Mouse (Mus musculus): ENCODE measurements around the gene Sod1. TPM values are rescaled to one million over a fixed set of nuclear protein-coding genes. Genes with fewer than 3 reads are reported as not detected.

The Sod1 gene
- polyA plus RNA-seq, 1 experiment from 2014 or later: 1,077 TPM

DNA sequence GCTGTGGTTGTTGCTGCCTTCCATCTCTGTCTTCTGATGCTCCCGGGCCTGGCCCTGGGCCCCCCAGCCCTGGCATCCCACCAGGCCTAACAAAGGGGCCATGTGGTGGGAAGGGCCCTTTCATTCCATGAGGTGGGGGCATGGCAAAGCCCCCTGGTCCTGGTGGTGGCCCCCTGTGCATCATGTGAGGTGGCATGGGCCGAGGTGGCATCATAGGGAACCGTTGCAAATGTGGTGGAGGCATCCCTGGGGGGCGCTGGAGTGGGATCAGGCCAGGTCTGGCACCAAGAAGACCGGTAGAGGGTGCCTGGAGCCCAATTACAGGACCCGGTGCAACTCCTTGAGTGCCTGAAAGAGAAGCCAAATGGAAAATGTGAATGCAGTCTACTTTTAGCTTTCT lies 9.3 kb downstream of the Sod1 start:
- Histone ChIP-seq H3K4me1 (replicated peaks; ENCODE audit: control insufficient read depth, insufficient read depth, low read length) (no peaks in the 10 kb centered on the region), H3K4me2 (ENCODE audit: low read depth, low read length, severe bottlenecking) (no peak overlapping the region), H3K9ac (ENCODE audit: low read length) (no peak overlapping the region), H3K4me3 (ENCODE audit: low read depth, low read length) (no peak overlapping the region), H3K27ac (ENCODE audit: low read depth, low read length) (no peak overlapping the region), H3K36me3 (ENCODE audit: control insufficient read depth, insufficient read depth, low read length) (peaks cover 4% of the 10 kb centered on the region), H3K27me3 (ENCODE audit: control insufficient read depth, insufficient read depth, low read length) (no peaks in the 10 kb centered on the region), H3K9me3 (ENCODE audit: control insufficient read depth, low read length) (no peaks in the 10 kb centered on the region)
- no peak for DNase-seq (ENCODE audit: low spot score)
- ATAC-seq (replicated peaks; ENCODE audit: low FRiP score): no peak; the same call in 1 of the 2 replicates
- WGBS: 92% methylated on average over 6 of the region's 6 CpGs

DNA sequence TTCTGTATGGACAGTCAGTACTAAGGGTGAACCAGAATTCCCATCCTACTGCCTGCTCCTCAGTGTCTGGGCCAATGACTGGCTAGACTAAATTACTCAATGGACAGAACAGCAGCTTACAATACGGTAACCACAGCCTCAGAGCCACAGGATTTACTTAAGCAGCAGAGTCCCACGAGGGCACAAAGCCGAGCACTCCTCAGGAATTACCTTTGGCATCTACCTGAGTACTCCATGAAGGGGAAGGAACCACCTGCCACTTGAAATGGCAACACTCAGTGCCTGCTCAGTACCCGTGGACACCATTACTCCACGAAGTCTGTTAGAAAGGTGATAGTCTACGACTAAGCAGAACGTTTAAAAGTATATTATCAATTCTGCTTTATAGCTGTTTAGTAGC lies 10.7 kb downstream of the Sod1 start:
- no peaks in the 10 kb centered on the region for H3K4me1 ChIP-seq (replicated peaks; ENCODE audit: control insufficient read depth, insufficient read depth, low read length)
- H3K27me3 ChIP-seq (ENCODE audit: control insufficient read depth, insufficient read depth, low read length): no peaks in the 10 kb centered on the region
- H3K4me3 ChIP-seq (ENCODE audit: low read depth, low read length): no peak overlapping the region
- H3K4me2 ChIP-seq (ENCODE audit: low read depth, low read length, severe bottlenecking): no peak overlapping the region
- ATAC-seq (replicated peaks; ENCODE audit: low FRiP score) (no peak), DNase-seq (ENCODE audit: low spot score) (no peak)
- H3K27ac ChIP-seq (ENCODE audit: low read depth, low read length): no peak overlapping the region
- H3K36me3 ChIP-seq (ENCODE audit: control insufficient read depth, insufficient read depth, low read length): no peaks in the 10 kb centered on the region; the same call in none of the 2 replicates
- no peak overlapping the region for H3K9ac ChIP-seq (ENCODE audit: low read length)
- no peaks in the 10 kb centered on the region for H3K9me3 ChIP-seq (ENCODE audit: control insufficient read depth, low read length)
- WGBS: 90% methylated on average over 7 of the region's 7 CpGs

DNA sequence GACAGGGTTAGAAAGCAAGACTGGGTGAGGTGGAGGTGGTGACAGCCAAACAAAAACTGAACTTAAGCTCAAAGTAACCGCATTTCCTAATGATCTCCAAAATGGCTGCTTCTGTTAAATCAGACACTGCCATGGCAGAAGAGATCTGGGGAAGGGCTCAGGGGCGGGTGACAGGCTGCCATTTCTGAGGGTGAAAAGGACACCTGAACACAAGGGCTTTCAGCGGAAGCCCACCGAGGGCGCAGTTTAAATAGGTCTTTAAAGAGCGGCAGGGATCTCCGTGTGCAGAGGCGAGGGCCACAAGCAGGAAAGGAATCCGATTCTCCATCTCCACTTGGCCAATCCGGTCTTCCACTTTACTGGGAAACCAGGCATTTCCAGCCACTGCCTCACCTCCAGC lies 13.1 kb downstream of the Sod1 start:
- H3K27ac ChIP-seq (ENCODE audit: low read depth, low read length): no peak overlapping the region
- H3K9me3 ChIP-seq (ENCODE audit: control insufficient read depth, low read length): no peaks in the 10 kb centered on the region
- WGBS: 90% methylated on average over 10 of the region's 10 CpGs
- no peak overlapping the region for H3K4me2 ChIP-seq (ENCODE audit: low read depth, low read length, severe bottlenecking)
- no peak overlapping the region for H3K4me3 ChIP-seq (ENCODE audit: low read depth, low read length)
- H3K4me1 ChIP-seq (replicated peaks; ENCODE audit: control insufficient read depth, insufficient read depth, low read length): no peaks in the 10 kb centered on the region
- ATAC-seq (replicated peaks; ENCODE audit: low FRiP score): no peak
- H3K27me3 ChIP-seq (ENCODE audit: control insufficient read depth, insufficient read depth, low read length): no peaks in the 10 kb centered on the region
- no peaks in the 10 kb centered on the region; the same call in none of the 2 replicates for H3K36me3 ChIP-seq (ENCODE audit: control insufficient read depth, insufficient read depth, low read length)
- no peak for DNase-seq (ENCODE audit: low spot score)
- no peak overlapping the region for H3K9ac ChIP-seq (ENCODE audit: low read length)

DNA sequence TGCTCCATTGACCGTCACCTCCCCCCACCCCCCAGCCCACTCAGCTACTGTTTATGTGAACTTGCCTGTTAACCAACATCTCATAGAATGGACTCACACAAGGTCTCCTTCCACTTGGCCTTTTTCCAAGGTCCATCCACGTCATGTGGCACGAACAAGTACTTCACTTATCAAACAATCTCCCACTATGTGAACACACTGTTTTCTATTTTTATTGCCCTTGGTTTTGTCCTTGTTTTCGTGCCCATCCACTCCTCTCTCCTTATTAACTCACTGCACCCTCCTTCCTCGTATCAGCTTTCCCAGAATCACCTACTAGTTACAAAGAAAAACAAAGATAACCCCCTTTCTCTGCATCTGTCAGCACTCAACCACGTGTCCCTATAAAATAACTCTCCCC lies 14.1 kb downstream of the Sod1 start:
- Histone ChIP-seq H3K27ac (ENCODE audit: low read depth, low read length) (no peak overlapping the region), H3K36me3 (ENCODE audit: control insufficient read depth, insufficient read depth, low read length) (peaks cover 6% of the 10 kb centered on the region), H3K4me1 (replicated peaks; ENCODE audit: control insufficient read depth, insufficient read depth, low read length) (no peaks in the 10 kb centered on the region), H3K9me3 (ENCODE audit: control insufficient read depth, low read length) (no peaks in the 10 kb centered on the region), H3K27me3 (ENCODE audit: control insufficient read depth, insufficient read depth, low read length) (no peaks in the 10 kb centered on the region), H3K9ac (ENCODE audit: low read length) (no peak overlapping the region), H3K4me2 (ENCODE audit: low read depth, low read length, severe bottlenecking) (no peak overlapping the region), H3K4me3 (ENCODE audit: low read depth, low read length) (no peak overlapping the region)
- ATAC-seq (replicated peaks; ENCODE audit: low FRiP score) (no peak), DNase-seq (ENCODE audit: low spot score) (no peak)
- WGBS: 88% methylated on average over 6 of the region's 6 CpGs

DNA sequence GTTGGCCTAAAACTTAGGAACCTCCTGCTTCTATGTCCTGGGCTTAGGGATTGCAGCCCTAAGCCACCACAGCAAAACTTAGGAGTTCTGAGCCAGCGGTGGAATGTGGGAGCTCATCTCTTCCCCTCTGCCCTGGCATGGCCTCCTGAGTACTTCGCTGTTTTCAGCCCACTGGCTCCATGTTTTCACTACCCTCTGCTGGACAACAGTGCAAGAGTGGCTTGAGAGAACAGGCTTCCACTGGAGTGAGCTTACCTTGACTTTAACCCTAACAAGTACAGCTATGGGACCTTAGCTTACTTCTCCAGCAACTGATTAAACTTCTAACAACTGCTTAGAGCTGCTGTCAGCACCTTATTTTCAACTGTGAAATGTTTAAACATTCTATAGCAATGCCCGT lies 14.6 kb downstream of the Sod1 start:
- no peak overlapping the region for H3K9ac ChIP-seq (ENCODE audit: low read length)
- no peak overlapping the region for H3K4me3 ChIP-seq (ENCODE audit: low read depth, low read length)
- H3K27me3 ChIP-seq (ENCODE audit: control insufficient read depth, insufficient read depth, low read length): no peaks in the 10 kb centered on the region
- 93% methylated on average over 3 of the region's 3 CpGs for WGBS
- no peaks in the 10 kb centered on the region for H3K4me1 ChIP-seq (replicated peaks; ENCODE audit: control insufficient read depth, insufficient read depth, low read length)
- ATAC-seq (replicated peaks; ENCODE audit: low FRiP score) (no peak), DNase-seq (ENCODE audit: low spot score) (no peak)
- no peak overlapping the region for H3K4me2 ChIP-seq (ENCODE audit: low read depth, low read length, severe bottlenecking)
- H3K36me3 ChIP-seq (ENCODE audit: control insufficient read depth, insufficient read depth, low read length): peaks cover 6% of the 10 kb centered on the region
- no peaks in the 10 kb centered on the region for H3K9me3 ChIP-seq (ENCODE audit: control insufficient read depth, low read length)
- H3K27ac ChIP-seq (ENCODE audit: low read depth, low read length): no peak overlapping the region

DNA sequence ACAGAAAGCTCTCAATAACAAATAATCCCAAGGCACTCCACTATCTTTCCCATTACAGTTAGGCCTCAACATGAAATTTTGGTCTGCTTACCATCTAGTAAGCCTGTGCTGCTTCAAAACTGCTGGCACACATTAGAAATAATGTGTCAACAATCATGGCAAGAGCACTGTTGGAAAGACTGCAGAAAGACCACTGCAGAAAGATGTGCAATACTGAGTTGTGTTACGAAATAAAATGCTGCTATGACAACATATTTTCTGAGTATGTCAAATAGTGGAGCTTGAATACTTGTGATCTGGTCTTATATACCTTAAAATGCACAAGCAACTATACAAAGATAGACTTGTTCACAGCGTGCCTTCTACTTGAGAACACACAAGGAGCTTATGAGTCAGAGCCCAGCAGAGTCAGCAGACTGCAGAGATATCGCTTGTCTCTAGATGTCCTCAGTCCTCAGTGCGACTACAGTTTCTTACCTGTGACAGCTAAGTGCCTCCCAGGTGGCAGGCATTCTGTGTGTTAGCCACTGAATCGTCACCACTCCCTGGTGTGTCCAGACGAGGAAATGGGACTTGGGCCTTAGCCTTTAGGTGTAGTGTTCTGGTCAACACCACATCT lies 18.7 kb downstream of the Sod1 start:
- H3K27ac ChIP-seq (ENCODE audit: low read depth, low read length): no peak overlapping the region
- no peaks in the 10 kb centered on the region for H3K4me1 ChIP-seq (replicated peaks; ENCODE audit: control insufficient read depth, insufficient read depth, low read length)
- H3K36me3 ChIP-seq (ENCODE audit: control insufficient read depth, insufficient read depth, low read length): peaks cover 10% of the 10 kb centered on the region; the same call in 1 of the 2 replicates
- no peak overlapping the region for H3K4me2 ChIP-seq (ENCODE audit: low read depth, low read length, severe bottlenecking)
- no peaks in the 10 kb centered on the region for H3K27me3 ChIP-seq (ENCODE audit: control insufficient read depth, insufficient read depth, low read length)
- no peak overlapping the region for H3K4me3 ChIP-seq (ENCODE audit: low read depth, low read length)
- DNase-seq (ENCODE audit: low spot score): no peak
- 91% methylated on average over 6 of the region's 6 CpGs for WGBS
- ATAC-seq (replicated peaks; ENCODE audit: low FRiP score): no peak
- H3K9me3 ChIP-seq (ENCODE audit: control insufficient read depth, low read length): no peaks in the 10 kb centered on the region
- H3K9ac ChIP-seq (ENCODE audit: low read length): no peak overlapping the region

DNA sequence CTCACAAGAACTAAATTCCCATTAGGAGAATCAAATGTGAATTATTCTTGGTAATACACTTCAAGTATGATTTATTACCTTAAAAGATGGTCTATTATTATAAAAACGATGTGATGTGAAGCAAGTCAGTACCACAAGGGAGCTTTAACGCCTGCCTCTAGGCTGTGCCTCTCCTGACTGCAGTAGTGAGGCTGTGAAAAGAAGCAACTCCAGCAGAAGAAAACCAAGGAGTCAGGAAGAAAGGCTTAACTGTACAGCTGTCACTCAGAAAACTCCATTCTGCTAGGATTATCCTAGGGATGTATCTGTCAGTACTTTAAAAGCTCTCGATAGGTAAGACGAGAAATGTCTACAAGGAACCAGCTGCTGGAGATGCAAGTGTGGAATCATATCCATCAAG lies 21.3 kb downstream of the Sod1 start:
- whole genome bisulfite sequencing: 91% methylated on average over 4 of the region's 4 CpGs
- ATAC-seq (replicated peaks; ENCODE audit: low FRiP score): no peak
- peaks cover 14% of the 10 kb centered on the region; the same call in 1 of the 2 replicates for H3K36me3 ChIP-seq (ENCODE audit: control insufficient read depth, insufficient read depth, low read length)

DNA sequence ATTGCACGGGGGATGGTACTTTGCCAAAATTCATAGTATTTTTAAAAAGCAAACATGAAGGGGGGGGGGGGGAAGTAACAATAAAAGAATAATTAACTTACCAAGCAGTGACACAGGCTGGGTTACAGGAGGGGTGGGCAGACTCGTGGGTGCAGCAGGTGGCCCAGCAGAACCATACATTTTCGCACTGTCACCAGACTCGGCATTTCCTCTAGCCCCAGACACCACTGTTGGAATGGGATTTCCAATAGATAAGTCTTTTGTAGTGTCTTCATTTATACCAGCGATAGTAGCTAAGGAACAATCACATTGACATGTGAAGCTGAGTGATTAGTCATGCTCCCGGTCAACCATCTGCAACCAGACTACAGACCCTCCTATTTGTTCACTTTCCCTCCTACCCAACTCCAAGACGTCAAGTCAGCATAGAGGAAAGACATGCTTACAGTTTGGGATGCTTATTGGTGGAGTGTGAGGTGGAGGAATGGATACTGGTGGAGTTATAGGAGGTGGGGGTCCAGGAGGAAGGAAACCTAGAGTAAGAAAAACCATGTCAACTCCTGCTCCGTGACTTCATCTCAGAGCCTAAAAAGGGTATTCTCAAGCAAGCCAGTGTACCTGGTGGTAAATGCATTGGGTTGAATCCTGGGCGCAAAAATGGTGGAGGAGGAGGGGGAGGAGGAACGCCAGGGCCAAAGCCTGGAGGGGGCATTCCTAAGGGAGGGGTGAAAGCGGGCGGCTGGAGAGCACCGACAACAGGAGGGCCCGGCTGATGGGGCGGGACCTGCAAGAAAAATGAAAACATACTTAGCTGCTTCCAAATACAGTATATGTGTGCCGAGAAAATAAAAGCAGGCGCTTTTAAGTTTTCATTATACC lies 22.1 kb downstream of the Sod1 start:
- Histone ChIP-seq H3K36me3 (ENCODE audit: control insufficient read depth, insufficient read depth, low read length) (peaks cover 19% of the 10 kb centered on the region; the same call in 1 of the 2 replicates), H3K27me3 (ENCODE audit: control insufficient read depth, insufficient read depth, low read length) (no peaks in the 10 kb centered on the region)
- no peak for ATAC-seq (replicated peaks; ENCODE audit: low FRiP score)

More for the DNA sequence above, 21.3 kb downstream of the Sod1 start:
- Histone ChIP-seq H3K4me2 (ENCODE audit: low read depth, low read length, severe bottlenecking) (no peak overlapping the region), H3K27me3 (ENCODE audit: control insufficient read depth, insufficient read depth, low read length) (no peaks in the 10 kb centered on the region), H3K9me3 (ENCODE audit: control insufficient read depth, low read length) (no peaks in the 10 kb centered on the region), H3K9ac (ENCODE audit: low read length) (no peak overlapping the region), H3K4me3 (ENCODE audit: low read depth, low read length) (no peak overlapping the region), H3K4me1 (replicated peaks; ENCODE audit: control insufficient read depth, insufficient read depth, low read length) (no peaks in the 10 kb centered on the region), H3K27ac (ENCODE audit: low read depth, low read length) (no peak overlapping the region)
- no peak for DNase-seq (ENCODE audit: low spot score)

More for the DNA sequence above, 22.1 kb downstream of the Sod1 start:
- H3K4me2 ChIP-seq (ENCODE audit: low read depth, low read length, severe bottlenecking): no peak overlapping the region
- H3K9ac ChIP-seq (ENCODE audit: low read length): no peak overlapping the region
- no peaks in the 10 kb centered on the region for H3K9me3 ChIP-seq (ENCODE audit: control insufficient read depth, low read length)
- no peak for DNase-seq (ENCODE audit: low spot score)
- no peak overlapping the region for H3K4me3 ChIP-seq (ENCODE audit: low read depth, low read length)
- no peak overlapping the region for H3K27ac ChIP-seq (ENCODE audit: low read depth, low read length)
- WGBS: 83% methylated on average over 17 of the region's 17 CpGs
- H3K4me1 ChIP-seq (replicated peaks; ENCODE audit: control insufficient read depth, insufficient read depth, low read length): no peaks in the 10 kb centered on the region

Data from forebrain, embryonic 11.5 days (tissue).